Mouse (Mus musculus): ENCODE data around the gene Acox2. TPM values are rescaled to one million over a fixed set of nuclear protein-coding genes. Genes with fewer than 3 reads are reported as not detected.

Gene Acox2
- total RNA-seq, 2 experiments from 2014 or later = not detected

DNA sequence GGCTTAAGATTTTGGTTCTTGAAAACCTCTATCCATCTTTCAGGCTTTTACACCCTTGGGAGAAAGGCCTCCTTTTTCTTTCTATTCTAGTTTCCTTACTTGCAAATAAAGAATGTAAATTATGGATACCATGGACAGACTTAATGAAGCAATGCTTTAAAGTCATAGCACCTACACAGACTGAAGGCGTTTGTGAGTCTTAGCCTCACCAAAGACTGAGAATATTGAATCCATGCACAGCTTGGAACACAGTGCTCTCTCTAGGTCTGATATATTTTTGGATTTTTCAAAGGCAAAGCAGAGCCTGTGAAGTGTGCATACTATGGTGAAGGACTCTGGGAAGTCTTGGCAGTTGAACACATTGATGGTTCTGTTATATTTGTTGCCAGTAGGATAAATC lies 9.9 kb downstream of the Acox2 start:
- DNase-seq = no peak

DNA sequence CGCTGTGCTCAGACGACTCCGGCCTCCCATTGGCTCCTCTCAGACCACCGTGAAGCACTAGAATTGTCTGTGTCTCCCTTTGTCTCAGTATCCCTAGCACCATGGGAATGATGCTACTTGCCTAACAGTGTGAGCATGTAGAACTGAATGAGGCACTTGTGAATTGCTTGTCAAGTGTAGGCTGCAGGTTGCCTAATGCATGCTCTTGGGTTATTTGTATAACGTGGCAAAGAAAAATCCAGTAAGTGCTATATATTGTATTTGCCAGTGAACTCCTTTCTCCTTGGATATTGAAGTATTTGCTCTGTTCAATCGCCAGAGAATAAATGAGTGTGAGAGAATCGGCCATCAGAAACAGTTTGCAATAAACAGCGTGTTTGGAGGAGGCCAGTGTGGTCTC lies 12.3 kb downstream of the Acox2 start:
- DNase-seq = no peak

GRCm38 (mm10) chr14:8244211-8244611 lies 14.9 kb downstream of the Acox2 start:
- no peak for DNase-seq

DNA sequence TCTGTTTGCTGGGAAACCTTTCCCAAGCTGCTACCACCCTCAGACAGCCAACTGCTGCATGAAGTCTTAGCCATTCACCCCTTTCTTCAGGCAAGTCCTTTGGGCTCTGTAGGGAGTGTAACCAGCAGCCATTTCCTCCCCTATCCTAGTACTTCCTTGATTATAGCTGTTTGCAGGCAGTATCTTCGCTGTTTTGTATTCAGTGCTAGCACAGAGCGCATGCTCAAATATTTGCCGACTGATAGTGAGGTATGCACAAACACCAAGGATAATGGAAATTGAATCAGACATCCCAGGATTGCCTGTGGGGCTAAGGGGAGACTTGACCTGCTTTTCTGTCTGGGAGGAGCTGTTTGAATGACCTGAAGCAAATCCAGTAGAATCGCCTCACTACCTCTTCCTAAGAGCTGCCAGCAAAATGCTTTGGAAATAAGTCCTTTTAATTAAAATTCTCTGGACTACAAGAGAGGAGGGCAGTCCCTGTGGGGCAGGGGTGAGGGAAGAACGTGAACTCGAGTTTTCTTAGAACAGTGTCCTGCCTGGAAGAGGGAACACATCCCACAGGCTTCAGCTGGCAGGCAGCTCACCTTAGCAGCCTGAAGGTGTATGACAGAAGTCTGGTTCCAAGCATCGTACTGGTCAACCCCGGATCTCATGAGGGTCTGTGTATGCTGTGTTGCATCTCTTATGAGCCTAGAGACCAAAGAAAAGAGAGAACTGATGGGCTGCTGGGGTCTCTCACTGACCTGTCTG lies 15.8 kb downstream of the Acox2 start:
- DNase-seq = no peak

- DNase-seq = peak; percentile 21 to 46
These were observed 16.7 kb downstream of the Acox2 start for GRCm38 (mm10) chr14:8242388-8242920.

GRCm38 (mm10) chr14:8241816-8242215 lies 17.3 kb downstream of the Acox2 start:
- no peak for DNase-seq

- no peak for DNase-seq
These were observed 25.9 kb downstream of the Acox2 start for GRCm38 (mm10) chr14:8233252-8233651.

DNA sequence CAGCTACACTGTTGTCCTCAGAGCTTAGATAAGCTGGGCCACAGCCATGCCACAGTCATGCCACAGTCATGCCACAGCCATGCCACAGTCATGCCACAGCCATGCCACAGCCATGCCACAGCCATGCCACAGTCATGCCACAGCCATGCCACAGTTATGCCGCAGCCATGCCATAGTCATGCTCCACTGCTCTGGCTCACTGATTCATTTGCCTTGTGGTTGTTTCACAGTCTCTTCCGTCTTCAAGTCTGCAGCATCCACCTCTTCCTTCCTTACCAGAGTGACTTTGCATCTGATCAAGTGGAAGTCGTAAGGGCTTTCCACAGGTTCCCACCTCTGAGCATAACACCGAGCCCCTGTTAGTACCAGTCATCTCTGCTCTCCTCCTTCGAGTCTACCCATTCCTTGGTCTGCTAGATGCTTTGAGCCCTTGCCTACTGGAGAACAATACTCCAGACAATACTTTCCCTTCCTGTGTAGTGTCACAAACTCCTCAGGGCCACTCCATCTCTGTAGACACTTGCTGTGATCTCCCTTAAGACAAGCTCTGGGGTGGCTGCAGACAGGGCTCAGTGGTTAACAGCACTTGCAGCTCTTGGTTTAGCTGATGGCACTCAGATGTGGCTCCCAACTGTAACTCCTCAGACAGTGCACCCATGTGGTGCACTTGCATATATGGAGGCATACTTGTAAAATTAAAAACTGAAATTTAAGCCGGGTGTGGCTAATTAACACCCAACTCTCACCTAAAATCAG lies 26.8 kb downstream of the Acox2 start:
- DNase-seq = no peak

DNA sequence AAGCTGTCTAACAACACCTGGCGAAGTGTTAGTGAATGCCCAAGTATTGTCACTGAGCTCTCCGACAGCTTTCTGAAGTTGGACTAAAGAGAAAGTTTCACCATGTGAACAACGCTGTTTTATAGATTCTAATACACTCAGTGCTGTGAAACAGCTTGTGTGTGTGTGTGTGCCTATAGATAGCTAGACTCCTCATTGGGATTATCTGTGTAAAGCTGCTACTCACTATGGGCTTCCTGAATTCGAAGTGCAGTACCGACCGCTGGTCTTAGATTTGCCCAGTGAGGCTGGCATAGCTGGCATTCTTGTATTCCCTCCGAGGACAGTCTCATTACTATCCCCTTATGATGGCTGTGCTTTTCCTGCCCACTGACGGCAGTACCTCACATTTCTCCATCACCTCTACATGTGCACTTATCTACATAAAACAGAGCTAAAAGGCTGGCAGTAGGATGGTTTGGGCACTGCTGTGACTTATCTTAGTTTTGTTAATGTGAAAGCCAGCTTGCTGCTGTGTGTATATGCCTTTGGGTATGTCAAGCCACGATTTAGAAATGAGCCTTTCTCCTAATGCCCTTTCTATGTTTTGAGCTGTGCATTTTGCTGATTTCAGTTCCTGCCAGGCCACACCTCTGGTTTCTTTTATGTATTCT lies 29.7 kb downstream of the Acox2 start:
- no peak for DNase-seq

DNA sequence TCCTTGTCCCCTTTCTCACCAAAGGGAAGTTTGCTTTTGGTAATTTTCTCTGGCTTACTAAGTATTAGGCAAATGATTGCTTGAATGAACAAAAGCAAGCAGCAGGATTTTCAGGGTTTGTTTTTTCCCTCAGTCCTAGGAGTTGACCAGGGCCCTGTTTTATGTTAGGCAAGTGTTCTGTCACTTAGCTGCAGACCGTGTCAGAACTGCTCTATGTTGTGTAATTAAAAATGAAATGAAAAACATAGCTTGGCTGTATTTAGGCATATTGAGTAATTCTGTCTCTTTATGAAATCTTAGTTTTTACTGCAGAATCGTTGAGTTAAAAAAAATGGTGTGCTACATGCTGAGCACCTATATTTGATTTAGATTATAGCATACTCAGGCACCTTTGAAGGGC lies 34.3 kb downstream of the Acox2 start:
- no peak for DNase-seq

DNA sequence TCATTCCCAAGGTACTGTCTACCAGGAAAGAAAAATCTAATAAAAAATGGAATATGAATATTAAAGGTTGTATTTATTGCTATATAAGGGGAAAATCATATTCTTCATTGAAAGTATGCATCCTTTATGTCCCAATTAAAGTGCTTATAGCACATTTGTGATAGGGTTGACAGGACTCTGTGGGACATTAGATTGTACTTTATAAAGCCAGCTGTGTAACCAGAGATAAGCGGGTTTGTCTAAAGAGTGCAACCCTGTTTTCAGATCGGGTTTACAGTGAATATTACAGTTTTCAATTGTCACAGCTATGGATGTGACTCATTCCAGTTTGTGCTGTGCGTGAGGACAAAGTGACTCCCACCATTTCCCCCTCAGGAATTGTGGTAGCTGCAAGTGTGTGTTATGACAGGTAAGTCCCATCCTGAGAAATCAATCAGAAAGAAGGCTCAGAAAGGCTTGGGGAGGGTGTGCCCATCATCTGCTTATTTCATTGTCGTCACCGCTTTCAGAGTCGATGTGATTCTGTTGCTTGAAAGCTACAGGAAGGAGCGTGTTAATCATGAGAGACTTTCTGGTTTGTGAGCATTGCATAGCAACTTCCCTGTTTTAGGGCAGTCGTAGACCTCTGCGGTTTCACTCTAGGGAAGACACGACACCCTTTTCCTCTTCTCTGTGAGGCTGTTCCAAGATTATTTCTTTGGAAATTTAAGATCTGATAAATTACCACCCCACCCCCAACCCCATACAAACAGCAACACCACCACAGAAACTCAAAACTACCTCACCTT lies 35.5 kb downstream of the Acox2 start:
- no peak for DNase-seq

DNA sequence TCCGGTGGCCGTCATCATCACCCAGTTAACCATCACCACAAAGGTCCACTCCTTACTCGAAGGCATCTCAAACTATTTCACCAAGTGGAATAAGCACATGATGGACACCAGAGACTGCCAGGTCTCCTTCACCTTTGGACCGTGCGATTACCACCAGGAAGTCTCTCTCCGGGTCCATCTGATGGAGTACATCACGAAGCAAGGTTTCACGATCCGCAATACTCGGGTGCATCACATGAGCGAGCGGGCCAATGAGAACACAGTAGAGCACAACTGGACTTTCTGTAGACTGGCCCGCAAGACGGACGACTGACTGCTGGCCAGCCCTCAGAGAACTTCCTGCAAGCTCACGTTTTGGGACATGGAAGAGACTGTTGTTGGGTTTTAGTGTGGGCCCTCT lies 36.6 kb downstream of the Acox2 start:
- no peak for DNase-seq

- DNase-seq = no peak
These were observed 38.2 kb downstream of the Acox2 start for GRCm38 (mm10) chr14:8220912-8221311.

DNA sequence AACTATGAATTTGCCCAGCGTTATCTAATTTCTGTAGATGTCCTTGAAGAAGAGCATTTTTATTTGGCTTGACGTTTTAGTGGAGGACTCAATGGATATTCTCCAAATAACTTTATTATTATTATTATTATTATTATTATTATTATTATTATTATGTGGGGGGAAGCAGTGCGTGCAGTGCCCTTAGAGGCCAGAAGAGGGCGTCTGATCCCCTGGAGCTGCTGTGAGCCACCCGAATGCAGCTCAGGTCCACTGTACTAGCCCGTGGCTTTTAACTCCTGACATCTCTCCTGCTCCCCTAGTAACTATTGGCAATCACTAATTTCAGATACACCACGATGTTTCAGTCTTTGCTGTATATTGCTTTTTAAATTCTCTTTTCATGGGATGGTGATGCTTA lies 38.8 kb downstream of the Acox2 start:
- DNase-seq = no peak

DNA sequence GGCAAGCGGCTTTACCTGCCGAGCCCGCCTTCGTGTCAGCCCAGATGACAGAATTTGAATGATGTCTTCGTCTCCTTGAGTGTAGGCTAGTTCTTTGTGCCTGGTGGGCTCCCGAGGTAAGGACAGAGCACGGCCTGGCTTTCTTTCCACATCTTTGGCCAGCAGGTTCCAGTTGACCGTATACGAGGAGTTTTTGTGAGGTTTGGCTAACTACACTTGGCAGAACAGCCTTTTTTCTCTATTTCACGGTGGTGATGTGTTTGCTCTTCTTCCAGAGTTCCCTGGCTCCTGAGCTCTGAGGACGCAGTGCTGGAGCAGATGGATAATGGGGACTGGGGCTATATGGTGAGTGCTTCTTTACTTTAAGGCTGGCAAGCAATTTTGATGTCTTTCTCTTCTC lies 39.3 kb downstream of the Acox2 start:
- DNase-seq = no peak

DNA sequence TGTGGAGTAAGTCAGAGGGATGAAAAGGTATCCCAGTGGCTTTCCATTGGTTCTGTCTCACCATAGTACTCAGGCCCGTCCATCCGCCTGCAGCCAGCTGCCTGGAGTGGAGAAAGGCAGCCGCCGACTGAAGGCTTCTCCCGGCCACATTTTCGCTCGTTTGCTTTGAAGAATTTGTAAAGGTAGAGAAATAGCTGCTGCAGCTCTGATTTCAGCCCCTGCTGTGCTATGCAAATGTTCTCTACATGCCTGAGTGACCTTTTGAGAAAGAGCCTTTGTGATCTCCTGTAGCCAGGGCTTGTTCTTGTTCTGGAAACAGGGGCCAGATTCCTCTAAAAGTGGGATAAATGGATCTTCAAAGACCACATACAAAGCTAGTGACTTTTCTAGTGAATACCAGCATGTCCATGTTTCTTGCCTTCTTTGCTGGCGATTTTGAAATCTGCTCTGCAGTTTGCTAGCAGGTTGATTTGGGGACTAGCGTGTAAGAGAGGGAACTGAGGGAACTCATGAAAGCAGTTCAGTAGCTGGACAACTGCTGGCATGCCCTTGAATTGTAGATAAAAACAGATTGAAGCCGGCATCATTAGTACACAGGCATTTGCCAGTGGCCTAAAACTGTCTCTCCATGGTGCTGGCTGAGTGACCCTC lies 40.3 kb downstream of the Acox2 start:
- no peak for DNase-seq

DNA sequence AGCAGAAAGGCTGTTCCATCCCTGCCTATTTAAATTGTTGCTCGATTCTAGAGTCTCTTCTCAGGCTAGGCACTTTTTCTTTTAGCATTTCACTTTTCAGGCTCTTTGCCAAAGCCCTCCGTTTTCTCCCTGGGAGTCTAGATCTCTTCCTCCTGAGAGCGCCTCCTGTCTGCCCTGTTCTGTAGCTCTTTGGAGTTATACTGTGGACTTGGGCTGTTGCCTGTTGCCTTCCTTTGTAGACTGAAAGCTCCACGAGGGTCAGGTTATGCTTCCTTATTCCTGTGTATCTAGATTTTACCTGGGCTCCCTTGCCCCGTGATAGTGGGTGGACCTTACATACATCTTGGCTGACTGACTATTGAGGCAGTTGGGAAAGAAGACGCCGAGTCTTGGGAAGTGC lies 40.9 kb downstream of the Acox2 start:
- DNase-seq = no peak

DNA sequence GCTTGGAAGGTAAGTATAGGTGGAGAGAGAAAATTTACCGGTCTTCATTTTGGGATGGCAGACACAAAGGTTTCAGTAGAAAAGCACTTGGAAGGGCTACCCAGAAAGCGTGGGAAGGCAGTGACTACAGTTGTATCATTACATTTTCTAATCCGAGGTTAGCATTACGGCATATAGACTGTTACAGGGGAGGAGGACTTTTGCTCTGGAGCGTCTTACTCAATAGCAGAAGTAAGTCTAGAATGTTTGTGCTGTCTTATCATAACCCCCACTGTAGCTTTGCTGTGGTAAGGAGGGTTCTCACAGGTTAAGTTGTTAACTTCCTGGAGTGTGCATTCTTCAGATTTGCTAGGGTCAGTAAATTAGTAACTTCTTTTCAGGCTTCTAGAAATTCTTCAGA lies 43.1 kb downstream of the Acox2 start:
- no peak for DNase-seq

- no peak for DNase-seq
These were observed 43.9 kb downstream of the Acox2 start for GRCm38 (mm10) chr14:8215208-8215778.

DNA sequence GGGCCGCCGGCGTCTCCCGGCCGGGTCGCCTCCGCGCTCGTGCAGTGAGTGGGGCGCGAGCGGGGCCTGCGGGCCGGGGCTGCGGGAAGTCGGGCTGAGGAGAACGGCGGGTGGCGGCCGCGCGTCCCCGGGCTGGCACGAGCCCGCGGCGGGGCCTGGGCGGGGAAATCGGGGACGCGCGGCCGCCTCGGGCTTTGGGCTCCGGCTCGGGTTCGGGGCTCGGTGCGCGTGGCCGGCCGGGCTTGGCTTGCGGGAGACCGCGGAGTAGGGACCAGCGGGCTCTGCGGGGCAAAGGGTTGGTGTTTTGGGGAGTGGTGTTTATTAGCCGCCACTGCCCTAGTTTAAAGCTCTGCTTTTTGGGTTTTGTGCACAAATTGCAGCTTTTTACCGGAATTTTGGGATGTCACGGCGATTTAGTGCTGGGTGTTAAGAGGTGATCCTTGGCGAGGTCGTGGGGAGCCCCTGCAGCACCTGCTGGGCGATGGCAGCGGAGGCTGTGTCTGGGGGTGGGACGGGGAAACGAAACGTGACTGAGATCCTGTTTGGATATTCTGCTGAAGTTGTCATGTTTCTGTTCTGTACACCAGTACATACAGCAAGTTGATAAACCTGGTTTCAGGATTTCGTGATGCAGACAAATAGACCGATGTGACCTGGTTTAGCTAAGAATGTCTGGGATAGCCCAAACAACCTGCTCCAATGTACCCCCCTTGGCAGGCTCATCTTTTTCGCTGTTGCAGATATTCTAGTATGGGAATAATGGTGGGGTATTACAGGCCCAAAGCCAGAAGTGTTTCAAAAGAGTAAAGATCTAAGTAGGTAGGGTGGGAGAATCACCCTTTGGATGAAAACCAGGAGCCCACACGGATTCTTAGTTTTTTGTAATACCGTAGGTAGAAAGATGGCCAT lies 44.6 kb downstream of the Acox2 start:
- peak; percentile 79 to 80 for DNase-seq

All from layer of hippocampus, postnatal 36 days (tissue).